Mouse (Mus musculus): ENCODE measurements at regions not wholly inside any gene's neighbourhood (a gene's known extent, or its start where the extent isn't known, plus 50 kb on each side); places are given as distances from the start of the nearest gene placed in this dataset.

DNA sequence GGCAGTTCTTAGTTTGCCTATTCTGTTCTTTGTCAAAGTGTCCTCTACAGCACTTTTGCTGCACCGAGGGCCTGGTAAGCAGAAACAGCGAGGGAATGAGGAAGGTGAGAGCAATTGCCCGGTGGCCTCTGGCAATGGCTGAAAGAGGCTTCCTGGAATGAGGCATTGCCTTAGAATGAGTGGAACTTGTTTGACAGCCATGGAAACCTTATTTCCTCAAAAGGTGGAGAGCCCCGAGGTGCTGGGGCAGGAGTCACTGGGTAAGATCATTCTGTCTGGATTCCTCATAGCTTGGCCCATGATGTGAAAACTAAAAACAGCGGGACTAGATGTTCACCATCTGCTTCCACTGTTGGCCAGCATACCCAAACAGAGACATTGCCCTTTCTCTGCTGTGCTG, 223.8 kb upstream of the Npvf start:
- TF ChIP-seq CTCF (conservative IDR thresholded peaks at IDR 0.05; ENCODE audit: insufficient read depth, insufficient read length, low read depth, low read length) (no peak), POLR2A (IDR thresholded peaks at IDR 0.05; ENCODE audit: low read depth, low read length) (no peak)

Measured in kidney, adult 2 months (tissue).